Mouse (Mus musculus) heart, postnatal 10 days (tissue): ENCODE results near the gene Ldb3. TPM values are rescaled to one million over a fixed set of nuclear protein-coding genes. Genes with fewer than 3 reads are reported as not detected.

Experiments used
- DNase-seq, 2 experiments: peaks; one replicate each; pipeline ENCODE4 v3.0.0; 2021
- intact Hi-C: fragments of 180-260 bp; cut with DNase I; formaldehyde crosslinking; loops from one replicate; pipeline ENCODE4 v1.15.1; 2025
- total RNA-seq, 2 experiments: library from RNA; stranded (reverse); gene quantifications; 2 replicates each; pipeline ENCODE4 v1.2.3; 2021

The Ldb3 gene
- 100 to 1,000 TPM; 879 to 920 TPM for total RNA-seq

GRCm38 (mm10) chr14:34588498-34588897, at the start of gene Ldb3:
Gene Ldb3, minus strand, starts transcription at chr14:34588682.
- DNase-seq: peak; percentile 83 to 90
- intact Hi-C loops: no loop called here

GRCm38 (mm10) chr14:34635721-34636120, 47.2 kb upstream of the Ldb3 start:
- no peak for DNase-seq
- intact Hi-C loops: no loop called here

- DNase-seq: no peak
- intact Hi-C loops: no loop called here
Observed at GRCm38 (mm10) chr14:34635192-34635591, 46.7 kb upstream of the Ldb3 start.

- DNase-seq: no peak
- intact Hi-C loops: no loop called here
Observed at GRCm38 (mm10) chr14:34632722-34633448, 44.4 kb upstream of the Ldb3 start.

- DNase-seq: no peak
- intact Hi-C loops: no loop called here
Observed at GRCm38 (mm10) chr14:34626824-34627223, 38.3 kb upstream of the Ldb3 start.

- intact Hi-C loops: no loop called here
- no peak for DNase-seq
Observed at GRCm38 (mm10) chr14:34623531-34624210, 35.2 kb upstream of the Ldb3 start.

- intact Hi-C loops: no loop called here
- DNase-seq: no peak
Observed at GRCm38 (mm10) chr14:34623074-34623473, 34.6 kb upstream of the Ldb3 start.

- intact Hi-C loops: no loop called here
- DNase-seq: peak; percentile 58 to 63
Observed at GRCm38 (mm10) chr14:34620611-34621376, 32.3 kb upstream of the Ldb3 start.

- intact Hi-C loops: no loop called here
- no peak for DNase-seq
Observed at GRCm38 (mm10) chr14:34618808-34619207, 30.3 kb upstream of the Ldb3 start.

GRCm38 (mm10) chr14:34616821-34617220, 28.3 kb upstream of the Ldb3 start:
- intact Hi-C loops: loop anchor here (1.0 to 2.0 kb wide), 2 partner anchors 152 to 161 kb away; no protein-coding TSS in a partner anchor
- peak; percentile 84 to 90 for DNase-seq

- intact Hi-C loops: loop anchor here (2.0 kb wide), 1 partner anchor 153 kb away; no protein-coding TSS in a partner anchor
- DNase-seq: no peak
Observed at GRCm38 (mm10) chr14:34615625-34616024, 27.1 kb upstream of the Ldb3 start.

- DNase-seq: no peak
- intact Hi-C loops: no loop called here
Observed at GRCm38 (mm10) chr14:34615082-34615481, 26.6 kb upstream of the Ldb3 start.

- intact Hi-C loops: no loop called here
- no peak for DNase-seq
Observed at GRCm38 (mm10) chr14:34614551-34614950, 26.1 kb upstream of the Ldb3 start.

GRCm38 (mm10) chr14:34613523-34613922, 25.0 kb upstream of the Ldb3 start:
- intact Hi-C loops: no loop called here
- DNase-seq: no peak

GRCm38 (mm10) chr14:34612222-34612621, 23.7 kb upstream of the Ldb3 start:
- DNase-seq: no peak
- intact Hi-C loops: no loop called here

- DNase-seq: no peak
- intact Hi-C loops: no loop called here
Observed at GRCm38 (mm10) chr14:34611591-34611990, 23.1 kb upstream of the Ldb3 start.

- intact Hi-C loops: no loop called here
- no peak for DNase-seq
Observed at GRCm38 (mm10) chr14:34601910-34602309, 13.4 kb upstream of the Ldb3 start.

- intact Hi-C loops: no loop called here
- DNase-seq: no peak
Observed at GRCm38 (mm10) chr14:34599941-34600340, 11.5 kb upstream of the Ldb3 start, which contains the start of gene Opn4. Gene Opn4, minus strand, starts transcription at chr14:34600142.

GRCm38 (mm10) chr14:34595596-34596255, 7.2 kb upstream of the Ldb3 start:
- intact Hi-C loops: no loop called here
- DNase-seq: peak in 1 of 2 experiments; percentile 40

- intact Hi-C loops: no loop called here
Observed at GRCm38 (mm10) chr14:34591741-34592535, 3.5 kb upstream of the Ldb3 start.

More at GRCm38 (mm10) chr14:34591741-34592535, 3.5 kb upstream of the Ldb3 start:
- DNase-seq: peak; percentile 70 to 76
